Mouse (Mus musculus) gastrocnemius, postnatal 25 days (tissue): ENCODE results near the gene Cenpn. TPM values are rescaled to one million over a fixed set of nuclear protein-coding genes. Genes with fewer than 3 reads are reported as not detected.

Source experiments
- DNase-seq: peaks from one replicate; pipeline ENCODE4 v3.0.0; 2022
- long read RNA-seq, 2 experiments: library from polyadenylated mRNA; stranded (forward); transcript quantifications; one replicate each; pipeline ENCODE4 v2.0.0; 2021
- total RNA-seq, 2 experiments: library from RNA; stranded (reverse); gene quantifications; 1 replicate in 1 of 2; 2 replicates in 1 of 2; pipeline ENCODE4 v1.2.3; 2021

Cenpn gene
- under 1 TPM; 0.51 to 0.62 TPM for total RNA-seq
- long read RNA-seq, experiment 1, partial matches to known transcripts, result 0 of 2 reads
- long read RNA-seq, experiment 1, other reads (novel, unspliced or antisense), result 1 of 2 reads
- long read RNA-seq, experiment 2, partial matches to known transcripts, result 0 of 1 reads
- long read RNA-seq, experiment 2, other reads (novel, unspliced or antisense), result 0 of 1 reads

DNA sequence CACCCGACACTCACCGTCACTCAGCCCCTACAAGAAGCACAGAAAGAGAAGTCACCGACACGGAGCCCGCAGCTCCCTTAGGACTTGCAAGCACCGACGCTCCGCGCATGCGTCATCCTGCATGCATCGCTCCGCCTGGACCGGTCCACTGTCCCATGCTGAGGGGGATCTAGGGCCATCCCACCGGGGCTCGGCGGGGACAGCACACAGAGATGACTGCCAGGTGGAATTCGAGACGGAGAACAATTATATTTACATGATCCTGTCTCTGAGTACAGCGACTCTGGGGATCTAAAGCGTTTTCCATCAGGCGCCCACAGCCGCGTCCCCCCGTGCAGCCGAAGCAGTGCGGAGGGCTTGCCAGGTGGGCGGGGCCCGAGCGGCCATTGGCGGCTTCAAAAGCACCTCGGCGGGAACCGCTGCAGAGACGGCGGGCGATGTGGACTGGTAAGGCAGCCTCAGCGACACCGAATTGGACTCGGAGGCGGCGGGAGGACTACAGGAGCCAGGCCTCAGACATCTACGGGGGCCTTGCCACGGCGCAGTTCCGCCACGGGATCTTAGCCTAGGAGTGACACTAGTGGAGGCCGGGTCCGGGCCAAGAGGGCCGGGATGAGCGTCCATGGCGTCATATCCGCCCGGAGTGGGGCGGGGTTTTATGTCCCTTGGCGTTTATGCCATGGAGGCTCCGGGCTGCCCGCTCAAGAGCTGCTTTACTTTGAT, at the start of gene Cenpn, which contains the start of gene Cmc2:
Gene Cenpn, plus strand, starts transcription at position 394 of the 723 bp plus-strand sequence.
Gene Cmc2, minus strand, starts transcription at position 119 of the 723 bp plus-strand sequence.
- DNase-seq, result peak; percentile 90

- no peak for DNase-seq
Observed at GRCm38 (mm10) chr8:116872761-116873342, 48.7 kb upstream of the Cenpn start.

GRCm38 (mm10) chr8:116873586-116873985, 47.9 kb upstream of the Cenpn start:
- no peak for DNase-seq

GRCm38 (mm10) chr8:116873986-116874385, 47.5 kb upstream of the Cenpn start:
- no peak for DNase-seq

- no peak for DNase-seq
Observed at GRCm38 (mm10) chr8:116875798-116876450, 45.6 kb upstream of the Cenpn start.

- no peak for DNase-seq
Observed at GRCm38 (mm10) chr8:116881396-116881795, 40.1 kb upstream of the Cenpn start.

GRCm38 (mm10) chr8:116887813-116888212, 33.7 kb upstream of the Cenpn start:
- no peak for DNase-seq

GRCm38 (mm10) chr8:116891446-116891845, 30.1 kb upstream of the Cenpn start:
- DNase-seq, result no peak

DNA sequence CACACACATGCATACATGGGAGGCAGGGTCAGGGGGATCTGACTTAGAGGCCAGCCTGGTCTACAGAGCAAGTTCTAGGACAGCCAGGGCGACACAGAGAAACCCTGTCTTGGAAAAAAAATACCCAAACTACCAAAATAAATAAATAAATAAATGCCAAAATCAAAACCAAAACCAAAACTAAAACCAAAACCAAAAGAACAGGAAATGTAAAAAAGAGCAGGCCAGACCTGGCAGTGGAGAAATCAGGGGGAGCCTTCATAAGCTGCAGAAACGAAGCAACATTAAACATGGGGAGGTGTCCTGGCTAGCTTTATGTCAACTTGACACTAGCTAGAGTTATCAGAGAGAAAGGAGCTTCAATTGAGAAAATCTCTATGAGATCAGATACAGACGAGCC, 29.4 kb upstream of the Cenpn start:
- DNase-seq, result no peak

DNA sequence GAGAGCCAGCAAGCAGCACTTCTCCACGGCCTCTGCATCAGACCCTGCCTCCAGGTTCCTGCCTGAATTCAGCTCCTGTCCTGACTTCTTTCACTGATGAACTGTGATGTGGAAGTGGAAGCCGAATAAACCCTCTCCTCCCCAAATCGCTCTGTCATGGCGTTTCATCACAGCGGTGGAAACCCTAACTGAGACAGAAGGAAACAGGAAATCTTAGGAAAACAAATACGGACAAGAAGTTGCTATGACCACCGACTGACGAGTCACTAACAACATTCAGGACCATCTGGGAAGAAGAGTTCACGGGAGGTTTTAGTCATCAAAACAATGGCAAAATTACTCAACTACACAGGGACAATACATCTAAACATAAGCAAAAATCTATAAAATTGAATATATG, 28.9 kb upstream of the Cenpn start:
- DNase-seq, result no peak

DNA sequence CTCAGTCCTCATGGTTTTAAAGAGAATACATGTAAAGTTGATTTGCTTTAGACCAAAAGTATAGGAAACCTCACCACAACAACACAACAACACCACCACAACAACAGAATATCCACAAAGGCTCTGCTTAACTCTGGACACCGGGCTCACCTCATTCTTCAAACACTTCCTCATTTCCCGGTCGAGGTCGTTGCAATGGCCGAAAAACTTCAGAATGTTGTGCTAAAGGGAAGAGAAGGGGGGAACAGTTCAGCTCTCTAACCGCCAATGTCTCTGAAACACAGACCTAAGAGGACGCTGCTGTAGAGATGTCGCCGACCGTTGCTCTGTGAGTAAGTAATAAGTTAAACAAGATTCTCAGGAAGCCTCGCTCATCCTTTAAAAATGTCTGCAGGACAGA, 27.6 kb upstream of the Cenpn start:
- no peak for DNase-seq

DNA sequence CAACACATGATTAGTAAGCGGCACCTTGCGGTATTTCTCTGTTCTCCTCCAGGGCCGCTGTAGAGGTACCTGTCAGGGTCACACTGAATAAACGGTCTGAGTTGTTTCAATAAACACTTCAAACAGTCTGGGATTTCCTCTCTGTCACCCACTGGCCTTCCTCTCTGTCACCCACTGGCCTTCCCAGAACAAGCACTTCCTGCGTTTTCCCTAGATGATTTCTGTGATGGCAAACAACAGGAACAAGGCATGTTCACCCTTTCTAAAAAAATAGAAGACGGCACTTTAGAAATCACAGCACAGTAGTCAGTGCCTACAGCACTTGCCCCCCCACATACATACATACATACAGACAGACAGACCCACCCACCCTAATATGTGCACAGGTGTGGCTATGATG, 26.0 kb upstream of the Cenpn start:
- DNase-seq, result no peak

- no peak for DNase-seq
Observed at GRCm38 (mm10) chr8:116904736-116905135, 16.8 kb upstream of the Cenpn start.

- DNase-seq, result no peak
Observed at GRCm38 (mm10) chr8:116905252-116905651, 16.3 kb upstream of the Cenpn start.

- DNase-seq, result no peak
Observed at GRCm38 (mm10) chr8:116905836-116906235, 15.7 kb upstream of the Cenpn start.

GRCm38 (mm10) chr8:116921005-116921336, 559 bp upstream of the Cenpn start:
- no peak for DNase-seq

DNA sequence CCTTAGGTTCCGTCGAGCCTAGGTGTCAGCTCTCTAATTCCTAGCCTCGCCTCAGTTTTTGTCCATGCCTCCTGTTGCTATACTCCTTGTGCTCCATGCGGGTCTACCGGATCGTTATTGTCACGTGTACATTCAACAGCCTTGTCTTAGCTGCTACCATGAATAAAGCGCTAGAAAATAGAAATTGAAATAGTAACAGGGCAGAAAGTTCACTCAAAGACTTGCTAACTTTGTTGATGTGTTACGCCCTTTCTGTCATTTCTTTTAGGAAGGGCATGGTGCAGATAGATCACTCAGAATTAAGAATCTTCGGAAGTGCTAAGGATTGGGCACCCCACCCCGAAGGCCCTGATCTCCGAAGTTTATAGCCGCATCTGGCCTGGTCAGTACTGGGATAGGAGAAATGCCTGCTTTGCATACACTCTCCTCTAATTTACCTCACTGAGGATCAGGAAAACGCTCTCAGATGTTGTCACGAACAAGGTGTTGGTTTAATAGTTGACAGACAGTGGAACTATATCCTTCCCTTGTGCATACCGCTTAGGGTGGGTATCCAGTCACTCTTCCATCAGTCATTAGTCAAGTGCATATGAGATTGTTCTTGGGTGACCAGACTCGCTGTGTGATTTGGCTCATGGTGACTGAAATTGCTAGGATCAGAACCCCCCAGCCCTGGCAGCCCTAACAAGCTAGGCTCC, 679 bp downstream of the Cenpn start:
- DNase-seq, result no peak

- no peak for DNase-seq
Observed at GRCm38 (mm10) chr8:116923526-116923925, 2.0 kb downstream of the Cenpn start.

DNA sequence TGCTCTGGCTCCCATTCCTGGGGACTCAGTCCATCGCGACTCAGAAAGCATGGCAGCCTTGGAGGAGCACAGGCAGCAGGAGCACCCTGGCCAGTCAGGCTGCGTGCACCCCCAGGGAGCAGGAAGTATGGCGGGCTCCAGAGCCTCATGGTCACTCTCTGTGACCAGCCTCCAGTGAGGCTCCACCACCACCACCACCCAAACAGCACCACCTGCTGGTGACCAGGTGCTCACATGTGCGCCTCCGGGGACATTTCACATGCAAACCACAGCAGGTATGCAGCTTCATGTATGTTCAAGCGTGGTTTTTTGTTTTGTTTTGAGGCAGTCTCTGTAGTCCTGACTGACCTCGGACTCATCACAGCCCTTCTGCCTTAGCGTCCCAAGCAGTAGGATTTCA, 6.3 kb downstream of the Cenpn start:
- DNase-seq, result no peak

DNA sequence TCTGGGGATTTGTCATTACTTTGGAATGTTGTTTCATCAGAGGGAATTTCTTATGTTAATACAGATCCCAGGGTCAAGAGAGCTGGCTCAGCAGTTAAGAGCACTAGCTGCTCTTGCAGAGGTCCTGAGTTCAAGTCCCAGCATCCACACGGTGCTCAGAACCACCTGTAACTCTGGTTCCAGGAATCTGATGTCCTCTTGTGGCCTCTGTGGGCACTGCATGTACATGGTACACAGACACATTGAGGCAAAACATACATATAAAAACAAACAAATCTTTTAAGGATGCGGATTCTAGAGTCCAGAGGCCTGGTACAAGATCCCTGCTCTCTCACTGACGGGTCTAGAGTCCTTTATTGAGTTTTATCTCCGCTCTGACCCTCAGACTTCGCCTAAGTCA, 7.1 kb downstream of the Cenpn start:
- no peak for DNase-seq

DNA sequence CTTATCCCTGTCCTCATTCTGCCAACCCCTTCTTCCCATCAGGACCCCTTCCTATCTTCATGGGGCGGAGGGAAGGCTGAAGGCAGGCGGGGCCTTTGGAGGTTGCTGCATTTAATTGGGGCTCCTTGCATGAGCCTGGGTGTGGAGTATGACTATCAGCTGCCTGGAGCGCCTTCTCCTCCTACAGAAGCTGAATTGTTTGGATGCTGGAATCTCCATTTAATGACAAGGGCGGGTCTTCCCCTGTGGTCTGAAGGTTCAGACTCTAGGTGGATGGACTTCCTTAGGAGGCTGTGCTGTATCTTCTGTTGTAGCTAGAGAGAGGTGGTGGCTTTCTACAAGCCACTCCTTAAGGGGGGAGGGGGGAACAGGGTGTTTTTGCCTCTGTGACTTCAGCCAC, 13.4 kb downstream of the Cenpn start:
- DNase-seq, result no peak

DNA sequence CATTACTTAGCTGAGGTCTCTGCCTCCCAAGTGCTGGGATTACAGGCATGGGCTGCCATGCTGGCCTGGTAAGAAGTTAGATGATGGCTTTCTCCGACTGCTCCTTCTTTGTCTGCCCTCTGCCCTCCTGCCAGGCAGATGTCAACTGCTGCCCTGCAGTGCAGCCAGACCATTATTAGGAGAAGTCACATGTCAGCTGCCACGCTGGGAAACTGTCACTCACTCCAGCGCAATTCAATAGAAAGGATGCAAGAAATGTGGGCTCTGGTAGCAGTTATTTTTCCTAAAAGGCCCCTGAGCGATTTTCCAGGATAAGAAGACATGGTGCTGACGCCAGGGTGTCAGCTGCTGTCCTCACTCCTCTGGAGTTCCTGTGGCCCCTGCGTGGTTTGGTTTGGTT, 14.0 kb downstream of the Cenpn start:
- no peak for DNase-seq
